Mouse (Mus musculus) liver, embryonic 13.5 days (tissue): ENCODE results near the gene Gnb3. TPM values are rescaled to one million over a fixed set of nuclear protein-coding genes. Genes with fewer than 3 reads are reported as not detected.
"Not testable (repeated sequence)": the region's sequence is repeated elsewhere in the genome, so short reads cannot be mapped to it uniquely, and the experiment has no call there.

Experiments used
- ATAC-seq: fragments of 200-750 bp; cut with Nextera tagmentation; 2 replicates; pipeline ENCODE4 v1.8.0; 2017; ENCODE audit warnings: low read depth, mild to moderate bottlenecking, moderate number of reproducible peaks, moderate library complexity
- DNase-seq: peaks from one replicate; pipeline ENCODE4 v3.0.0; 2022
- H3K27ac ChIP-seq: fragments of 300-500 bp; sonication (generic); 2 replicates; pipeline ENCODE4 v1.5.1; 2015; ENCODE audit warnings: moderate library complexity, mild to moderate bottlenecking, inconsistent platforms
- H3K27me3 ChIP-seq: fragments of 300-500 bp; sonication (generic); 2 replicates; pipeline ENCODE4 v1.6.1; 2015; ENCODE audit warnings: mild to moderate bottlenecking, inconsistent platforms
- H3K36me3 ChIP-seq: fragments of 300-500 bp; sonication (generic); 2 replicates; pipeline ENCODE4 v1.6.1; 2015; ENCODE audit warnings: mild to moderate bottlenecking, inconsistent platforms
- H3K4me1 ChIP-seq: fragments of 300-500 bp; sonication (generic); replicated peaks from 2 replicates; pipeline ENCODE4 v1.6.1; 2015; ENCODE audit warnings: inconsistent platforms
- H3K4me2 ChIP-seq: fragments of 300-500 bp; sonication (generic); 2 replicates; pipeline ENCODE4 v1.6.1; 2015; ENCODE audit warnings: inconsistent platforms, mild to moderate bottlenecking, moderate library complexity
- H3K4me3 ChIP-seq: fragments of 300-500 bp; sonication (generic); replicated peaks from 2 replicates; pipeline ENCODE4 v1.5.1; 2015; ENCODE audit warnings: mild to moderate bottlenecking, inconsistent platforms
- H3K9ac ChIP-seq: fragments of 300-500 bp; sonication (generic); 2 replicates; pipeline ENCODE4 v1.6.1; 2015; ENCODE audit warnings: mild to moderate bottlenecking, inconsistent platforms
- H3K9me3 ChIP-seq: fragments of 300-500 bp; sonication (generic); replicated peaks from 2 replicates; pipeline ENCODE4 v1.6.1; 2016; ENCODE audit warnings: inconsistent platforms
- WGBS: fragments of 180-500 bp; shearing (Covaris S2); methylation state at CpG from one replicate; pipeline ENCODE4 v1.1.7; 2015; ENCODE audit not compliant: insufficient replicate concordance; 5-methylcytosine and 5-hydroxymethylcytosine counted together
- polyA plus RNA-seq: library from polyadenylated mRNA; unstranded; fragments of >200 nt; fragmentation: Nextera tagmentation; extraction: Ambion mirVana; gene quantifications from 2 replicates; pipeline ENCODE4 v1.2.1, GENCODE M21; 2015

Gnb3 gene
- polyA plus RNA-seq, 1 experiment from 2014 or later, result 0.16 TPM

DNA sequence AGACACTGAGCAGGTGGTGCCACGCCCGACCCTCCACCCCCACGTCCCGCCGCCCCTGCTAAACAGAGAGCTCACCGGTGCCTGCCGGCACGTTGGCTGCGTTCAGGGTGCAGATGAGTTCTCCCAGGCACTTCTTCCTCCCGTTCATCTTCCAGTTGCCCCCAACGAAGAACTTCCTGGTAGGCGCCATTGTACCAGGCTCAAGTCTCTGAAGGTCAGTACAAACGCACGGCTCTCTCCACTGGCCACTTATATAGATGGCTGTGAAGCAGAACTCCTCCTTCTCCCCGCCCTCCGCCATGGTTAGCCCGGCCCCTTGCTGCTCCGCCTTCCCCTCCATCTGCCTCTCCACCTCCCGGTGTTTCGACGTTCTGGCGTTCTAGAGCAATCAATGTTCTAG, 26.1 kb downstream of the Gnb3 start, which contains the start of gene Tpi1:
Tpi1 (minus strand) TSS at position 364 of the 400 bp plus-strand sequence.
- peak within 1 kb of the TSS; percentile 73 for H3K4me3 ChIP-seq
- H3K27ac ChIP-seq, result peak within 1 kb of the TSS; percentile 89
- H3K27me3 ChIP-seq, result no peaks in the 10 kb centered on the region
- H3K4me2 ChIP-seq, result peak within 1 kb of the TSS; percentile 90
- DNase-seq (peak; percentile 88), ATAC-seq (peak; percentile 82)
- peaks cover 63% of the 10 kb centered on the region for H3K4me1 ChIP-seq
- under 1% methylated on average over 22 of the region's 22 CpGs for WGBS
- H3K36me3 ChIP-seq, result peaks cover 67% of the 10 kb centered on the region
- H3K9me3 ChIP-seq, result no peaks in the 10 kb centered on the region
- H3K9ac ChIP-seq, result peak within 1 kb of the TSS; percentile 84

DNA sequence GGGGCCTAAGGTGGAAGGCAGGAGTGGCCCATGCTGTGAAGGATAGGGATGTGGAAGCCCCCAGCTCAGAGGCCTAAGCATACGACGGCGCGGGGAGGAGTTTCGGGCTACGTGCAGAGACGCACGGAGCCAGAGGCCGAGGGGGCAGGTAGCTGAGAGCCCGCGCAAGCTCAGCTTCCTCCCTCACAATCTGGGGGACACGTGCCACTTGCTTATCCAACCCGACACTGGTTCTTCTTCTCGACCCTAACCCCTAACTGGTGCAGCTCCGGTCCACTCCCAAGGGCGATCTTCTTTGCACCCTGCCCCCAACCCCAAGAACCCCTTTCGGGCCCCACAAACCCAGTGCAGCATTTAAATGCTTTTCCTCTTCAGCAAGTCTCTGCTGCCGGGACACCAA, 26.6 kb downstream of the Gnb3 start:
- no peaks in the 10 kb centered on the region for H3K9me3 ChIP-seq
- H3K4me1 ChIP-seq, result peaks cover 65% of the 10 kb centered on the region
- under 1% methylated on average over 18 of the region's 18 CpGs for WGBS
- H3K9ac ChIP-seq, result peak overlapping the region; percentile 84
- H3K27me3 ChIP-seq, result no peaks in the 10 kb centered on the region
- ATAC-seq (peak; percentile 56), DNase-seq (peak; percentile 69)
- H3K36me3 ChIP-seq, result peaks cover 63% of the 10 kb centered on the region
- peak overlapping the region; percentile 89 for H3K27ac ChIP-seq
- H3K4me3 ChIP-seq, result peak overlapping the region; percentile 73
- H3K4me2 ChIP-seq, result peak overlapping the region; percentile 90

DNA sequence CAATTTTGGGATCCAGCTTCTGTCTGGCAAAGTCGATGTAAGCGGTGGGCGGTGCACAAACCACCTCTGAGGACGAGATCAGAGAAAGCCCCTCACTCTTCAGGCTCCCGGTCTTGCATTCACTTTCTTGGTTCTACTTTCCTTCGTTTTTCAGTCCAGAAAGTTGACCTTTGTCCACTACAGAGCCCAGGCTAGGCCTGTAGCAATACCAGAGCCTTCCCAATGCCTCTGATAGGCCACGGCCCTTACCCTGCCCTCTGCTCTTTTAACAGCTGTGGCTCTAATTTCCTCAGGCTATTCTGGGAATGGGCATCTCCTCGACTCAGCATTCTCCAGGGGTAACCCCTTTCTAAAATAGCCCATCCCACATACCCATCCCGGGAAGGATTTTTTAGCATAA, 27.2 kb downstream of the Gnb3 start:
- Histone ChIP-seq H3K4me3 (peak overlapping the region; percentile 73), H3K9ac (peak overlapping the region; percentile 84), H3K27me3 (no peaks in the 10 kb centered on the region), H3K36me3 (peaks cover 56% of the 10 kb centered on the region), H3K27ac (peak overlapping the region; percentile 89), H3K9me3 (no peaks in the 10 kb centered on the region), H3K4me1 (peaks cover 67% of the 10 kb centered on the region), H3K4me2 (peak overlapping the region; percentile 90)
- no peak for ATAC-seq
- WGBS, result 21% methylated on average over 9 of the region's 9 CpGs
- DNase-seq, result no peak

DNA sequence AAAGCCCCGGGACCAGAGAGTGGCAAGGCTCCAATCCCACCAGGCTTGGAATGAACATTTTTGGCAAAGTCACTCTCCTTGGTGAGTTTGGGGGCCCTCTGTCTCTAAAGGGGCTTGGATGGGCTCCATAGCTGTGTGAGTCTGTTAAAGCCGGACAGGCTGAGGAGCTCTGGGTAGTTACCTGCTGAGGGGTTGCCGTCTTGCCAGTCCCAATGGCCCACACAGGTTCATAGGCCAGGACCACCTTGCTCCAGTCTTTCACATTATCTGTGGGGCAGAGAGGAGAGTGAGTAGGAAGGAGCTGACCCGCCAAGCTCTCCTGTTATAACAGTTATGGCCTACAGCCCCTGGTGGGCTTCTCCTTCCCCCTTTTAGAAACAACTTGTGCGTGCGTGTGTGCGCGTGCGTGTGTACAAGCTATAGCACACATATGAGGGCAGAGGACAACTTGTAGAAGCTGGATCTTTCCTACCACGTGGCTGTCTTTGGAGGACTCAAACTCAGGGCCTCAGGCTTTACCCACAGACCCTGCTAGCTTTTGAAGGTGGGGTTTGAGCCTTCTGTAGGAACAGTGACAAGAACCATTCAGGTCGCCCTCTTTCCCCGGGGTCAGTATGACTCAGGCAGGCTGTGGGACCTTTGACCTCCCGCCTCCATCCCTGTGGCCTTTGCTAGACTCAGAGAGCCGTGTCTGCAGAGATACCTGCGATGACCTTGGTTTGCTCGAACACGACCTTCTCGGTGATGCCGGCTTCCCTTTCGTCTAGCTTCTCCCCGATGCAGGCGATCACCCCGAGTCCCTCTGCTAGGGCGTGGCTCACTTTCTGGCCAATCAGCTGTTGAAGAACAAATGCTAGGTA, 28.1 kb downstream of the Gnb3 start:
- peaks cover 76% of the 10 kb centered on the region for H3K4me1 ChIP-seq
- H3K36me3 ChIP-seq, result peaks cover 47% of the 10 kb centered on the region

DNA sequence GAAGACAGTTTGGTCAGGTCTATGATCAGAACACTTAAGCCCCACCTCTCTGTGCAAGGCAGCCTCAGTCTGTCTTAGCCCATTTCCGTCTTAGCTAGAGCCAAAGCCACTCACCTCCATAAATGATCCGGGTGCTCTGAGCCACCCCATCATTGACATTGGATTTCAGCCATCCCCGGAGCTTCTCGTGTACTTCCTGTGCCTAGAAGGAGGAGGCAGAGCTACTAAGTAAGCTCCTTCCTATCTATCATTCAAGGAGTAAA, 28.7 kb downstream of the Gnb3 start:
- H3K4me1 ChIP-seq, result peaks cover 82% of the 10 kb centered on the region
- H3K4me3 ChIP-seq, result no peak overlapping the region
- H3K9ac ChIP-seq, result no peak overlapping the region
- H3K4me2 ChIP-seq, result 0 out of 2 replicates have a peak overlapping the region, but pooled peaks have one; percentile 10
- no peaks in the 10 kb centered on the region for H3K27me3 ChIP-seq
- 85% methylated on average over 4 of the region's 4 CpGs for WGBS
- H3K27ac ChIP-seq, result peak overlapping the region; percentile 89
- DNase-seq (no peak), ATAC-seq (no peak)
- H3K36me3 ChIP-seq, result peaks cover 41% of the 10 kb centered on the region
- H3K9me3 ChIP-seq, result no peaks in the 10 kb centered on the region

More for the DNA sequence above, 28.1 kb downstream of the Gnb3 start:
- Histone ChIP-seq H3K9ac (peak overlapping the region; percentile 84), H3K9me3 (no peaks in the 10 kb centered on the region), H3K27ac (peak overlapping the region; percentile 89), H3K27me3 (no peaks in the 10 kb centered on the region), H3K4me3 (peak overlapping the region; percentile 73), H3K4me2 (peak overlapping the region; percentile 90)
- DNase-seq, result peak; percentile 18
- ATAC-seq, result no peak
- 76% methylated on average over 24 of the region's 24 CpGs for WGBS

DNA sequence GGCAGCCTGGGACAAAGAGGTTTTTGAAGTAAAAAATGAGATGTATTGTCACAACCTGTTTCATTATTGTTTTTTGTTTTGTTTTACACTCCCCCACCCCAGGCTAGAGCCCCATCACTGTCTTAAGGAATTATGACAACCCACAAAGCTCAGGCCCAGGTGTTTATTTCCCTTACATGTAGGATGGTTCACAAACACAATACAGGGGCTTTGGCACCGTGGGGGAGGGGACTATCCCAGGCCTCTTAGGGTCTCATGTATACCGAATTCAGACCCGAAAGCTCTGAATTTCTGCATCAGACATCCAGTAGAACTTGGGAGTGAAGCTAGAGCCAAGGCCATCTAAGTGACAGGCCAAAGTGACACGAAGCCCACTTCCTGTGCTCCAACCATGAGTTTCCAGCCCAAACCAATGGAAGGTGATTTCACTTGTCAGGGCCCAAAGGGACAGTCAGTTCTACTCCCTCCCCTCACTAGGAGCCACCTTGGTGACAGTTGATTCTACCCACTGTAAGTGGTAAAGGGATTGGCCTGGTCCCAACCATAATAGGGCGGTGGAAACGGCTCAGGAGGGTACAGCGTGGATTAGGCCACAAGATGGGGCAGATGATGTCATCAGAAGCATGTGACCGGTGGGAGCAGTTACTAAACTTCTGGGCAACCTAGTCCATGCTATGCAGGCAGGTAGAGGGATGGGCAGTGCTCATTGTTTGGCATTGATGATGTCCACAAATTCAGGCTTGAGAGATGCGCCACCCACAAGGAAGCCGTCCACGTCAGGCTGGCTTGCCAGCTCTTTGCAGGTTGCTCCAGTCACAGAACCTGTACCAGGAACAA, 29.3 kb downstream of the Gnb3 start:
- Histone ChIP-seq H3K4me1 (peaks cover 87% of the 10 kb centered on the region), H3K4me2 (peak overlapping the region; percentile 100), H3K9ac (peak overlapping the region; percentile 92; the same call in 1 of the 2 replicates), H3K36me3 (peaks cover 37% of the 10 kb centered on the region), H3K27ac (peak overlapping the region; percentile 97; the same call in 1 of the 2 replicates)
- 73% methylated on average over 11 of the region's 11 CpGs for WGBS
- not testable (repeated sequence) for H3K9me3 ChIP-seq, H3K27me3 ChIP-seq, DNase-seq, H3K4me3 ChIP-seq, ATAC-seq

DNA sequence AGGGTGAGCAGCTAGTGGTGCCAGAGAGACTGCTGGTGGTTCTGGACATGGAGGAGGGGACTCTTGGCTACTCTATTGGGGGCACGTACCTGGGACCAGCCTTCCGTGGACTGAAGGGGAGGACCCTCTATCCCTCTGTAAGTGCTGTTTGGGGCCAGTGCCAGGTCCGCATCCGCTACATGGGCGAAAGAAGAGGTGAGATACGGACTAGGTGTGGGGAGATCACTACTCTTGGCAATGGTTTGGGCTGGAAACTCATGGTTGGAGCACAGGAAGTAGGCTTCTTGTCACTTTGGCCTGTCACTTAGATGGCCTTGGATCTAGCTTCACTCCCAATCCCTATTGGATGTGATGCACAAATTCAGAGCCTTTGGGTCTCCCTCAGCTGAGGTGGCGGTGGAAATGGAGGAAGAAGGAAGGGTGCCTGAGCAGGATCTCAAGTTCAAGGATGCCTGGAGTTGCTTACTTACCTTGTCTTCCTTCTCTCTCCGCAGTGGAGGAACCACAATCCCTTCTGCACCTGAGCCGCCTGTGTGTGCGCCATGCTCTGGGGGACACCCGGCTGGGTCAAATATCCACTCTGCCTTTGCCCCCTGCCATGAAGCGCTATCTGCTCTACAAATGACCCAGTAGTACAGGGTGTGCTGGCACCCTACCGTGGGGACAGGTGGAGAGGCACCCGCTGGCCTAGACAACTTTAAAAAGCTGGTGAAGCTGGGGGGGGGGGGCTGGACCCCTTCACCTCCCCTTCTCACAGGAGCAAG, 30.1 kb downstream of the Gnb3 start:
- Histone ChIP-seq H3K27me3 (no peaks in the 10 kb centered on the region), H3K9ac (peak overlapping the region; percentile 92), H3K27ac (peak overlapping the region; percentile 97), H3K4me3 (peak overlapping the region; percentile 86), H3K4me2 (peak overlapping the region; percentile 100), H3K4me1 (peaks cover 88% of the 10 kb centered on the region), H3K36me3 (peaks cover 30% of the 10 kb centered on the region), H3K9me3 (no peaks in the 10 kb centered on the region)
- DNase-seq, result no peak
- WGBS, result 44% methylated on average over 14 of the region's 14 CpGs
- ATAC-seq, result 0 out of 2 replicates have a peak, but pooled peaks have one; percentile 0

DNA sequence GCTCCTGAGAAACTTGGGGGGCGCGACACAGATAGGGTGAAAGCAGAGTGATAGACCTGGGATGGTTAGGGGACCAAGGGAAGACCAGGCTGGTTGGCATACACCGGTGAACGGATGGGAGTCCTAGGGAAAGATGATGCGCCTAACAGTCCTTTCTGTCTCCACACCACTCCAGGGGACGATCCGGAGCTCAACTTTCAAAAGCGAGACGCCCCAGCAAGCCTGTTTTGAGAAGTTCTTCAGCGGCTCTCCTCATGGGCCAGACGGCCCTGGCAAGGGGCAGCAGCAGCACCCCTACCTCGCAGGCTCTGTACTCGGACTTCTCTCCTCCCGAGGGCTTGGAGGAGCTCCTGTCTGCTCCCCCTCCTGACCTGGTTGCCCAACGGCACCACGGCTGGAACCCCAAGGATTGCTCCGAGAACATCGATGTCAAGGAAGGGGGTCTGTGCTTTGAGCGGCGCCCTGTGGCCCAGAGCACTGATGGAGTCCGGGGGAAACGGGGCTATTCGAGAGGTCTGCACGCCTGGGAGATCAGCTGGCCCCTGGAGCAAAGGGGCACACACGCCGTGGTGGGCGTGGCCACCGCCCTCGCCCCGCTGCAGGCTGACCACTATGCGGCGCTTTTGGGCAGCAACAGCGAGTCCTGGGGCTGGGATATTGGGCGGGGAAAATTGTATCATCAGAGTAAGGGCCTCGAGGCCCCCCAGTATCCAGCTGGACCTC, 30.9 kb downstream of the Gnb3 start:
- Histone ChIP-seq H3K27me3 (no peaks in the 10 kb centered on the region), H3K9me3 (no peaks in the 10 kb centered on the region), H3K4me2 (peak overlapping the region; percentile 100), H3K36me3 (peaks cover 30% of the 10 kb centered on the region), H3K9ac (peak overlapping the region; percentile 92), H3K4me3 (peak overlapping the region; percentile 86), H3K4me1 (peaks cover 88% of the 10 kb centered on the region), H3K27ac (peak overlapping the region; percentile 97)
- DNase-seq (peak; percentile 80), ATAC-seq (peak; percentile 40)
- under 1% methylated on average over 35 of the region's 35 CpGs for WGBS

DNA sequence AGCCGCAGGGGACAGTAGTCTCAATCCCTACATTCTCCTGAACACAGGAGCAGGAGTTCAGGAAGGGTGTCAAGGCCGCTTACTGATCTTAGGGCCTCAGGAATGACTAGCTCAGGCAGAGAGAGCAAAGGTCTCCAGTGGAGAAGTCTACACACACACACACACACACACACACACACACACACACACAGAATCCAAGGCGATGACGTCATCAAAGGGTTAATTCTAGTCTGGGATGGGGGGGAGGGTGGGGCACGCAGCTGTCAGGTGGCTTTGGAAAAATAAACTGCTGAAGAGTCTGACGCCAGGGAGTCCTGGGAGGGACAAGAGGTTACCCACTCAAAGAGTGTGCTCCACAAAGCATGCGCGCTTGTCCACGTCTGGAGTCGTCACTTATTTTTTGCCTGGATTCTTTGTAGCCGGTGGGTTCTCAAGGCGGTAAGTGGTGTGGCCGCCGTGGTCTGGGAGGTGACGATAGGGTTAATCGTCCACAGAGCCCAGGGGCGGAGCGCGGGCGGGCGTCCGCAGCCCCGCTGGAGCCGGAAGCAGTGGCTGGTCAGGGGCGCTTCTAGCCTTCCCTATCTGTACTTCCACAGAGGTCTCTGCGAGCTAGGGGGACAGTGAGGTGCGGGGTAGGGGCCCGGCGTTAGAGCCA, 31.6 kb downstream of the Gnb3 start, which contains the start of gene Spsb2:
Spsb2 (plus strand) TSS at position 304 of the 655 bp plus-strand sequence.
- peak within 1 kb of the TSS; percentile 97 for H3K27ac ChIP-seq
- 4% methylated on average over 29 of the region's 29 CpGs for WGBS
- H3K9me3 ChIP-seq, result no peaks in the 10 kb centered on the region
- peaks cover 88% of the 10 kb centered on the region for H3K4me1 ChIP-seq
- peak; percentile 69 for DNase-seq
- H3K9ac ChIP-seq, result peak within 1 kb of the TSS; percentile 92
- H3K27me3 ChIP-seq, result no peaks in the 10 kb centered on the region
- H3K4me2 ChIP-seq, result peak within 1 kb of the TSS; percentile 100
- peaks cover 30% of the 10 kb centered on the region for H3K36me3 ChIP-seq
- ATAC-seq, result peak; percentile 63
- H3K4me3 ChIP-seq, result peak within 1 kb of the TSS; percentile 86

DNA sequence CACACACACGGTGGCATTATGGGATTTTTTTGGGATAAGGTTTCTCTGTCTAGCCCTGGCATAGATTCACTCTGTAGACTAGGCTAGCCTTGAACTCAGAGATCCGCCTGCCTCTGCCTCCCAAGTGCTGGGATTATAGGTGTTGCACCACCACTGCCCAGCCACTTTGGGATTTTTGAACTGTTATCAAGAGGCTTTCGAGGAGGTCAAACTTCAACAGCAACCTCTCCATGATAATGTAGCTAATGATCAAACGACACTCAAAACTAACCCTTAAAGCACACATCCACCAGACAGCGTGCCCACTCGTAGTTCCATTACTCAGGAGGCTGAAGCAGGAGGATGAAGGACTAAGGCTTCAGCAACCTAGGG, 32.1 kb downstream of the Gnb3 start:
- Histone ChIP-seq H3K36me3 (peaks cover 30% of the 10 kb centered on the region), H3K4me2 (peak overlapping the region; percentile 100), H3K9me3 (no peaks in the 10 kb centered on the region), H3K27ac (peak overlapping the region; percentile 97), H3K4me1 (peaks cover 85% of the 10 kb centered on the region), H3K27me3 (no peaks in the 10 kb centered on the region), H3K9ac (peak overlapping the region; percentile 92), H3K4me3 (peak overlapping the region; percentile 86)
- ATAC-seq (no peak), DNase-seq (no peak)
- WGBS, result 68% methylated on average over 6 of the region's 6 CpGs
